Comparison of ENCODE assay signal across 8 mouse cellular contexts in the genomic region with DNA sequence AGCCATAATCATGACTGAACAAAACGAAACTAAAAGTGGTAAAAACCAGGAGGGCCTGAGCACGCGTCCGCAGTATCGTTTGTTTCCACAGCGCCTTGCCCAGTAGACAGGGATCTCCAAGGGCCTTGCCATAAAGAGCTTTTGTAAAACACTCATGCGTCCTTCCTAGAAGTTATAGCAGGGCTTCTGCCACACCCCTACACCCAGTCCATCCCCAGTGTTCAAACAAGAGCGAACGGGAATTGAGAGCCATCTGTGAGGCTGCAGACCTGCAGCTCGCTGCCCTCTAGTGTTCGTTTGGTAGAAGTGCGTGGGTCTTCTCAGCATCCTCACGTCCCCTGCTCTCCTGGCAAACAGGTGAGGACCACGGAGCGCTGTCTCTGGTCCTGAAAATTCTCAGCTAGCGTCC. TPM values are rescaled to one million over a fixed set of nuclear protein-coding genes. Genes with fewer than 3 reads are reported as not detected.
DNase-seq lines count a peak whose midpoint lies in the region; ATAC-seq and TF ChIP-seq lines count a peak whose summit lies in the region.

No protein-coding gene starts in this region.

- no peaks in the 10 kb centered on the region for H3K9me3 ChIP-seq in intestine, embryonic 15.5 days
- H3K9me3 ChIP-seq in liver, embryonic 11.5 days (ENCODE audit: control insufficient read depth, low read length), result no peaks in the 10 kb centered on the region
- H3K9me3 ChIP-seq in stomach, postnatal 0 days (ENCODE audit: control insufficient read depth, low read length), result no peaks in the 10 kb centered on the region

- H3K4me1 ChIP-seq in intestine, embryonic 15.5 days (replicated peaks), result no peaks in the 10 kb centered on the region
- no peaks in the 10 kb centered on the region for H3K4me1 ChIP-seq in liver, embryonic 11.5 days (replicated peaks; ENCODE audit: control insufficient read depth, insufficient read depth, low read length)
- H3K4me1 ChIP-seq in stomach, postnatal 0 days (replicated peaks; ENCODE audit: control insufficient read depth, insufficient read depth), result no peaks in the 10 kb centered on the region

- WGBS in intestine, embryonic 15.5 days, result 19% methylated on average over 16 of the region's 16 CpGs
- WGBS in liver, embryonic 11.5 days, result 25% methylated on average over 16 of the region's 16 CpGs
- 23% methylated on average over 16 of the region's 16 CpGs for WGBS in stomach, postnatal 0 days

- H3K9ac ChIP-seq in intestine, embryonic 15.5 days, result no peak overlapping the region
- no peak overlapping the region; the same call in 1 of the 2 replicates for H3K9ac ChIP-seq in liver, embryonic 11.5 days (ENCODE audit: low read depth, low read length)
- no peak overlapping the region for H3K9ac ChIP-seq in stomach, postnatal 0 days (ENCODE audit: low read length)

- 0 out of 2 replicates have a peak, but pooled peaks cover 3% of the 10 kb centered on the region for H3K27me3 ChIP-seq in intestine, embryonic 15.5 days (replicated peaks)
- no peaks in the 10 kb centered on the region for H3K27me3 ChIP-seq in liver, embryonic 11.5 days (replicated peaks; ENCODE audit: control insufficient read depth, insufficient read depth, low read length)
- H3K27me3 ChIP-seq in stomach, postnatal 0 days (ENCODE audit: control insufficient read depth, insufficient read depth, low read length), result no peaks in the 10 kb centered on the region

- peak overlapping the region; percentile 30 for H3K4me3 ChIP-seq in intestine, embryonic 15.5 days (replicated peaks)
- peak overlapping the region; percentile 49 for H3K4me3 ChIP-seq in liver, embryonic 11.5 days (ENCODE audit: low read depth, low read length)
- peak overlapping the region; percentile 28 for H3K4me3 ChIP-seq in stomach, postnatal 0 days (ENCODE audit: low read depth, low read length)

- no peak for TF ChIP-seq EP300 in stomach, postnatal 0 days (optimal IDR thresholded peaks at IDR 0.05)

- peak; percentile 88 for ATAC-seq in intestine, embryonic 15.5 days
- peak; percentile 73 for ATAC-seq in liver, embryonic 11.5 days (replicated peaks; ENCODE audit: low FRiP score)
- ATAC-seq in monocyte, adult 5-6 weeks (replicated peaks; ENCODE audit: insufficient number of reproducible peaks, low FRiP score, low TSS enrichment, poor library complexity, severe bottlenecking), result peak; percentile 95
- ATAC-seq in stomach, postnatal 0 days (ENCODE audit: low FRiP score, low TSS enrichment), result peak; percentile 76

- H3K4me2 ChIP-seq in intestine, embryonic 15.5 days (replicated peaks), result peak overlapping the region; percentile 59
- peak overlapping the region; percentile 63 for H3K4me2 ChIP-seq in liver, embryonic 11.5 days
- peak overlapping the region; percentile 41 for H3K4me2 ChIP-seq in stomach, postnatal 0 days (replicated peaks; ENCODE audit: low read depth)

- TF ChIP-seq CTCF in stomach, postnatal 0 days (IDR thresholded peaks at IDR 0.05; ENCODE audit: low read depth), result peak; percentile 93

- DNase-seq in 416B (ENCODE audit: low read depth), result peak; percentile 91
- DNase-seq in NIH3T3 (ENCODE audit: low read depth), result peak; percentile 87
- DNase-seq in cerebellum, postnatal 25 days, result peak; percentile 59 to 78
- DNase-seq in gastrocnemius, postnatal 25 days, result peak; percentile 40
- DNase-seq in liver, embryonic 11.5 days (ENCODE audit: low spot score), result peak; percentile 65
- DNase-seq in stomach, postnatal 0 days (ENCODE audit: low spot score), result peak; percentile 78

- H3K27ac ChIP-seq in intestine, embryonic 15.5 days, result no peak overlapping the region
- no peak overlapping the region for H3K27ac ChIP-seq in liver, embryonic 11.5 days (ENCODE audit: low read depth, low read length)
- 0 out of 2 replicates have a peak overlapping the region, but pooled peaks have one; percentile 69 for H3K27ac ChIP-seq in stomach, postnatal 0 days (replicated peaks)

- no peaks in the 10 kb centered on the region for H3K36me3 ChIP-seq in intestine, embryonic 15.5 days
- H3K36me3 ChIP-seq in liver, embryonic 11.5 days (ENCODE audit: control insufficient read depth, insufficient read depth, low read length), result no peaks in the 10 kb centered on the region
- H3K36me3 ChIP-seq in stomach, postnatal 0 days (ENCODE audit: control insufficient read depth, insufficient read depth, low read length), result no peaks in the 10 kb centered on the region

RNA-seq across cellular contexts. Expression of gene Tor1b, which starts 10.2 kb away (rescaled TPM):
- 10 to 100 TPM; 19.0 to 19.3 TPM for total RNA-seq in gastrocnemius, postnatal 25 days (2021)
- 22.4 and 25.4 TPM in 2 replicates for polyA plus RNA-seq in intestine, embryonic 15.5 days (2015; fragmentation: Nextera tagmentation; extraction: Ambion mirVana)
- polyA plus RNA-seq in liver, embryonic 11.5 days (2014; fragmentation: Nextera tagmentation; extraction: Ambion mirVana), result 27.2 and 31.6 TPM in 2 replicates
- 36.4 to 42.7 TPM (median 42.4 TPM) in 3 replicates for total RNA-seq in monocyte, adult 5-6 weeks (2017)
- polyA plus RNA-seq in stomach, postnatal 0 days (2015; fragmentation: Nextera tagmentation; extraction: Ambion mirVana), result 20.1 and 21.8 TPM in 2 replicates

RNA-seq across cellular contexts. Expression of gene Ptges, which starts 12.9 kb away (rescaled TPM):
- 1 to 10 TPM; 4.1 to 6.9 TPM for total RNA-seq in gastrocnemius, postnatal 25 days (2021)
- 2.8 and 4.3 TPM in 2 replicates for polyA plus RNA-seq in intestine, embryonic 15.5 days (2015; fragmentation: Nextera tagmentation; extraction: Ambion mirVana)
- polyA plus RNA-seq in liver, embryonic 11.5 days (2014; fragmentation: Nextera tagmentation; extraction: Ambion mirVana), result 0.92 and 0.97 TPM in 2 replicates
- total RNA-seq in monocyte, adult 5-6 weeks (2017), result 0.10 to 4.4 TPM (median 0.11 TPM) in 3 replicates
- 28.3 and 29.2 TPM in 2 replicates for polyA plus RNA-seq in stomach, postnatal 0 days (2015; fragmentation: Nextera tagmentation; extraction: Ambion mirVana)

RNA-seq across cellular contexts. Expression of gene Tor1a, which starts 25.1 kb away (rescaled TPM):
- 1 to 10 TPM; 4.3 to 5.9 TPM for total RNA-seq in gastrocnemius, postnatal 25 days (2021)
- polyA plus RNA-seq in intestine, embryonic 15.5 days (2015; fragmentation: Nextera tagmentation; extraction: Ambion mirVana), result 78.8 and 90.9 TPM in 2 replicates
- polyA plus RNA-seq in liver, embryonic 11.5 days (2014; fragmentation: Nextera tagmentation; extraction: Ambion mirVana), result 71.7 and 73.2 TPM in 2 replicates
- total RNA-seq in monocyte, adult 5-6 weeks (2017), result 78.8 to 178 TPM (median 108 TPM) in 3 replicates
- 49.1 and 51.2 TPM in 2 replicates for polyA plus RNA-seq in stomach, postnatal 0 days (2015; fragmentation: Nextera tagmentation; extraction: Ambion mirVana)

RNA-seq across cellular contexts. Expression of gene BC005624, which starts 39.4 kb away (rescaled TPM):
- total RNA-seq in gastrocnemius, postnatal 25 days (2021), result 10 to 100 TPM; 21.2 to 21.3 TPM
- 48.3 and 49.6 TPM in 2 replicates for polyA plus RNA-seq in intestine, embryonic 15.5 days (2015; fragmentation: Nextera tagmentation; extraction: Ambion mirVana)
- 51.6 and 53.5 TPM in 2 replicates for polyA plus RNA-seq in liver, embryonic 11.5 days (2014; fragmentation: Nextera tagmentation; extraction: Ambion mirVana)
- 95.8 to 155 TPM (median 141 TPM) in 3 replicates for total RNA-seq in monocyte, adult 5-6 weeks (2017)
- 29.5 TPM in 2 replicates for polyA plus RNA-seq in stomach, postnatal 0 days (2015; fragmentation: Nextera tagmentation; extraction: Ambion mirVana)

RNA-seq across cellular contexts. Expression of gene Usp20, which starts 39.5 kb away (rescaled TPM):
- total RNA-seq in gastrocnemius, postnatal 25 days (2021), result 10 to 100 TPM in 1 of 2 experiments, 1 to 10 TPM in 1; 8.4 to 14.3 TPM
- polyA plus RNA-seq in intestine, embryonic 15.5 days (2015; fragmentation: Nextera tagmentation; extraction: Ambion mirVana), result 11.9 and 15.2 TPM in 2 replicates
- 11.5 and 12.9 TPM in 2 replicates for polyA plus RNA-seq in liver, embryonic 11.5 days (2014; fragmentation: Nextera tagmentation; extraction: Ambion mirVana)
- total RNA-seq in monocyte, adult 5-6 weeks (2017), result 2.2 to 10.4 TPM (median 3.5 TPM) in 3 replicates
- polyA plus RNA-seq in stomach, postnatal 0 days (2015; fragmentation: Nextera tagmentation; extraction: Ambion mirVana), result 8.9 and 9.0 TPM in 2 replicates

Comparison
In these comparisons a context has a peak if more than half of its experiments do, and no peak if none do; other contexts are left out.
1. DNase-seq: peak in every context shown above with its lines; median percentile 91 in 416B; 87 in NIH3T3; 78 in stomach, postnatal 0 days; 68 in cerebellum, postnatal 25 days; 65 in liver, embryonic 11.5 days; 40 in gastrocnemius, postnatal 25 days.